Mouse (Mus musculus) induced T-regulatory cell, adult 2 months (primary cell): ENCODE data around the gene Rabgap1l.

Experiments used
- DNase-seq: peaks from one replicate; pipeline ENCODE4 v3.0.0-alpha.2; 2012; ENCODE audit warnings: low read depth

The Rabgap1l gene

DNA sequence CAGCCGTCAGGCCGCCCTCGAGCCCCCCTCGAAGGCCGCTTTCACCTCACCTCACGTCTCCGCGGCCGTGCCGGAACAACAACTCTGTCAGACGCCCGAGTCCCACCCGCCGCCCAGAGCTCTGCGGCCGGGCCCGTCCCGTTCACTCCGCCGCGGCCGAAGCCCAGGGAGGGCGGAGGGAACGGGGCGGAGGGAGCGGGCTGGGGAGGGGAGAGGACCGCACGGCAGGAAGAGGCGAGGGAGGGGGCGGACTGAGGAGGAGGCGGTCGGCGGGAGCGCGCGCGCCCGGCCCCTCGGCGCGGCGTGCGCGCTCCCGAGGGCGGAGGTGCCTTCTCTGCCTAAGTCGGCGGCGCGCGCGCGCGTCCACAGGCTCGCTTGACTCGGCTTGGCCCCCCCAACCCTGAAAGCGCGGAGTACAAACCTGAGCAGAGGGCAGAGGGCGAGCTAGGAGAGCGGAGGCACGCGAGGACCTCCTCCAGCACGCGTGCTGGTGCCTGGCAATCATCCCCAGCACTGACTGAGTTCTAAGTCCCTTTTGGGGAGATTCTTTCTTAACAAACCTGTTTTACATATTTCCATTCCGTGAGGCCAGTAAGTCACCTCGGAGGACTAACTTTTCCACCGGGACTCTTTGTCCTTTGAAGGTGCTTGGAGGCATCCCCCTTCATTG, at the start of gene Rabgap1l:
Rabgap1l (minus strand) TSS at position 526 of the 670 bp plus-strand sequence.
- peak; percentile 96 for DNase-seq

DNA sequence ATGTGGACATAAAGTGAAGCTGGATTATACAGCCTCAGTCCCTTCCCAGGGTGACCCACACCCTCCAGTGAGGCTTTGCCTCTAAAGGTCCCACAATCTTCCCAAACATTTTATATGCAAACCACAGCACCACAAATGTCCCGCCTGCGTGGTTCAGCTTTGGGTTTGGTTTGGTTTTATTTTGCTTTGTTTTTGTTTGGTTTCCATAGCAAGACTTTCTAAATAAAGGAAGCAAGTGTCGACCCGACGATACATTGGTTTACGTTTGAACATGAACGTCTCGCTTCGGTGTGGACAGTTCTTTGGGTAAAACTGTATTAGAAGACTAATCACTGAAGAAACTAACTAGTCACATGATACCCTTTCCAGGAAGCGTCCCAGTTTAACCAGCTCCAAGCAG, 49.6 kb upstream of the Rabgap1l start:
- DNase-seq, result peak; percentile 64

GRCm38 (mm10) chr1:160840618-160841017, 47.6 kb upstream of the Rabgap1l start:
- no peak for DNase-seq

DNA sequence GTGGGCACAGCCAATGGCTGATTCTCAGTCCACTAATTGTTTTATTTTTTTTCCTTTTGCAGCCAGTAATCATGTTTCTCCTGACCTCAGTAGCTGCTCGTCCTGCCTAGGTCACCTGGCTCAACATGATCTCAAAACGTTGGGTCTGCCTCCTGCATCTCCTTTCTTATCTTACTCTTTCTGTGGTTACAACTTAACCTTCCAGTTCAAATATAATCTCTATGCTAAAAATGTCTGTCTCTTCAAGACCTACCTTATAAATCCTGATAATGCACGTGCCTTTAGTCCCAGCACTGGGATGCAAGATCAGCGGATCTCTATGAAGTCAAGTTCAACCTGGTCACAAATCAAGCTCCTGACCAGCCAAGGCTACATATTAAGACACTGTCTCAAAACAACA, 46.1 kb upstream of the Rabgap1l start:
- no peak for DNase-seq

DNA sequence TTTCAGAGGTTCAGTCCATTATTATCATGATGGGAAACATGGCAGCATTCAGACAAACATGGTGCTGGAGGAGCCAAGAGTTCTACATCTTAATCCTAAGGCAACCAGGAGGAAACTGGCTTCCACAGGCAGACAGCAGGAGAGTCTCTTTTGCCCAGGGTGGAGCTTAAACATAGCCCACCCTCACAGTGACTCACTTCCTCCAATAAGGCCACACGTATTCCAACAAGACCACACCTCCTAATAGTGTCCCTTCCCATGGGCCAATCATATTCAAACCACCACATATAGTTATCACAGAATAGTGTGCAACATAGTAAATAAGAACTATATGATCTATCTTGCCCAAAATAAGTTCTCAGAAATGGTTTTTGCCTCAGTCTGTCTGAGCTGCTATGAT, 41.4 kb upstream of the Rabgap1l start:
- no peak for DNase-seq

- DNase-seq, result no peak
These were observed 39.4 kb upstream of the Rabgap1l start for GRCm38 (mm10) chr1:160832267-160833021.

DNA sequence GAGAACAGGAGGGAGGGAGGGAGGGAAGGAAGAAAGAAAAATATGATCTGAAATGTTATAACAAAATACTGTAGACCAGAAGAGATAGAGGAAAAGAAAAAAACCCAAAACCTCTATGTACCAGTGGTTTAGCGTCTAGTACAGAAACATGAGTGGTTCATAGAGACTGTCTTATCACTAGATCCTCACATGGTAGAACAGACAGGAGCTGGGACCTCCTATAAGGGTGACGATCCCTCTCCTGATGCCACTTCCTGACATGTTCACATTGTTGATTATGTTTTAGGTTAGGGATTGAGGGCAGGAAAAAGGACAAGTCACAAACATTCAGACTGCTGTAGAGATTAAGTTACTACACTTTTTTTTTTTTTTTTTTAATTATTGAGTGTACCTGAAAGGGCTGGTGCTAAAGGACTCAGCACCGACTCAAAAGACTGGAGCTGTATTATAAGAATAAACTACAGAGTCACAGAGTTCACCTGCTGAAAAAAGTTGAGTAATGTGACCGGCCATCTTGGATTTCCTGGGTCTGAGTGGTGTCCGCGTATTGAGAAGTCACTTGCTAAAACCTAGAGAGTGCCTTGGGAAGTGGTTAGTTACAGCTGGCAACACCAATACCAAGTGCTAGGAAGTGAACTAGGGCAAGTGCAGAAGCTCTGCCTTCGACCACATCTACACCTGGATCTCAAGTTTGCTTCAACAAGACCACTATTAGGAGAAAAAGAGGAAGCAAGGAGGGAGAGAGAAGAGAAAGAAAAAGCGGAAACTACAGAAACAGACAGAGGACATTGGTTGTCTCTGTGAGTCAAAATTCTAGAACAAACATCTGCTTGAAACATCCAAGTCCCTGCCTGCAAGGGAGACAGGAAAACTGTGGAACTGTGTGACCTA, 37.8 kb upstream of the Rabgap1l start:
- no peak for DNase-seq

GRCm38 (mm10) chr1:160825441-160825856, 32.4 kb upstream of the Rabgap1l start:
- no peak for DNase-seq

DNA sequence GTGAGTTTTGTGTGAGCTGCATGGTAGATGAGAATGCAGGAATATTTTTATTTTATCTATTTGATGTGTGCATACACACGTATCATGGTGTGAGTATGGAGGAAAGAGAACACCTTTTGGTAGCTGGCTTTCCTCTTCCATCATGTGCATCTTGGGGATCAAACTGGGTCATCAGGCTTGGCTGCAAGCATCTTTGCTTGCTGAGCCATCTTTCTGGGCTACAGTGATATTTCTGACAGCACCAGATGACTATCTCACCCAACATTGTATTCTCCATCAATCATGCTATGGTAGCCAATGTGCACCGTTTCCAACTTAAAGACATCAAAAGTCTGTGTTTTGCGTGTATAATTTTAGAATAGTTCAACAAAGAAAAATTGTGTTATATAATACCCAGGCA, 30.6 kb upstream of the Rabgap1l start:
- no peak for DNase-seq

- DNase-seq, result no peak
These were observed 21.2 kb upstream of the Rabgap1l start for GRCm38 (mm10) chr1:160814198-160814597.

DNA sequence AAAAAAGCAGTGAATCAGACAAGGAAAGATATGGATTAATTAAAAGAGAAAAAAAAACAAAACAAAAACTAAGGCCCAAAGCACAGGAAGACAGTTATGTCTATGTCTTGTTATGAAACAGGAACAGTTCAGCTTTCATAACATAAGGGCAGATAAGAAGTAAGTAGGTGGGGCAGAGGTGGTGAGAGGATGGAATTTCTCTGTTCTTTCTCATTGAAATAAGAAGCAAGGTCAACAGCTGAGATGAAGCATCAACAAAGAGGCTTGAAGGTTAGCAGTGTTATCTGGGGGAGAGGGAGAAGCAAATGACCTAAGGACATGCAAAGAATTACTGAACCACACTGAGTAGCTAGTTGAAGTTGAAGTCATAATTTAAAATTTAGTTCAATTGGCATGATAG, 19.4 kb upstream of the Rabgap1l start:
- peak; percentile 55 for DNase-seq

DNA sequence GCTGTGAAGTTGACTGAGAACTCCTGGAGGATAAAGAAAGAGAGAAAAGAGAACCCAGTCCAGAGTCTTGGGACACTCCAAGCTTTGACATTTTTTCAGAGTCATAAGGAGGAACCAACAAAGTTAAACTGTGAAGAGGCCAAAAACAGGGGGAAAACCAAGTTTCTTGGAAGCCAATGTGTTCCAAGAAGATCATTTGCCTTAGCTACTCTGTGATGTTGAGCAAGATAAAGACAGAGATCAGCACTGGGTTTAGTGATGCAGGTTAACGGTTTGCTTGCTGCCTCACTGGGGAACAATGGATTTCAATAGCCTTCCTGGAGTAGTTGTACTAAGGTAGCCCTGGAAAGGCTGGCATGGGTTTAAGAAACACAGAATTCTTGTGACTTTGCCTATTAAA, 18.9 kb upstream of the Rabgap1l start:
- no peak for DNase-seq

DNA sequence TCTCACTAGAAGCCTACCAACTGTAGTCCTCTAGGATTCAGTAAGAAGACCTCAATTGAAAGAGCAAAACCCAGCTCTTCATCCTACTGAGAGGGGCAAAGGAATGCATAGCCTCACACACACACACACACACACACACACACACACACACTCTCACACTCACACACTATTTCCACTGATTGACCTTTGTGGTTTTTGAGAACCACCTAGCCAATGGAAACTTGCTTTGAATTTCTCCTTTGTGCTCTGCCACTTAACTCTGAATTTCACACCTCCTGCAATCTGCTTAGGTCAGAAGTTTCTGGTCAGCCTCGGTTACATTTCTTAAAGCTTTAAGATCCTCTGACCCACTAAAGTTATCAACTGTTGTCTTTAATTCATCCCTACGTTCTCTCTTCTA, 12.3 kb upstream of the Rabgap1l start:
- DNase-seq, result peak; percentile 63

DNA sequence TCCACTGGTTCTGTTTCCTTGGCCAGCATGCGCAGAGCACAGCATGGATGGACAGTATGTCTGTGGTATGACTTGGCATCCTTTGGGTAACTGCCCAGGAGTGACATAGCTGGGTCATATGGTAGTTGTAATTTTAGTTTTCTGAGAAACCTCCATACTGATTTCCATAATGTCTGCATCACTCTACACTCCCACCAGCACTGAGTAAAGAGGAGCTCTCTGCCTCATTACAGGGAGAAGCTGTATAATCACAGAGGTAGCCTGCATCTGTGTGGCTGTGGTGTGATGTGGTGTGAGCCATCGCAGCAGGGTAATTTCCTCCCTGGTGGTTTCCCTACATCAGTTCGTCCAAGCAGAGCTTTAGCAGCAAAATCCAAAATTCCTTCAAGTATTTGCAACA, 7.0 kb upstream of the Rabgap1l start:
- DNase-seq, result peak; percentile 39

DNA sequence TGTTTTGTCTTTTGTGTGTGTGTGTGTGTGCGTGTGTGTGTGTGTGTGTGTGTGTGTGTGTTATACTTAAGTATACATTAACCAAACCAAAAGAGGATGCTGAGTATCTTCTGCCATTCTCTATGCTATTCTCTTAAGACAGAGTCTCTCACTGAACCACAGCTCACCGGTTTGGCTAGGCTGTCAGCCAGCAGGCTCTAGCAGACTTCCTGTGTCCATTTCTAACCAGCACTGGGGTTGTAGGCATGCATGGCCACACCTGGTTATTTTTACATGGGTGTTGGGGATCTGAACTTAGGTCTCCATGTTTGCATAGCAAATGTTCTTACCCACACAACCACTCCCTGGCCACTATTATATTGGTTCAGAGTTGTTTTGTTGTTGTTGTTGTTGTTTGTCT, 2.0 kb upstream of the Rabgap1l start:
- peak; percentile 53 for DNase-seq

GRCm38 (mm10) chr1:160793791-160794757, 1.1 kb upstream of the Rabgap1l start:
- peak; percentile 78 for DNase-seq

GRCm38 (mm10) chr1:160792156-160792685, 790 bp downstream of the Rabgap1l start:
- DNase-seq, result no peak

DNA sequence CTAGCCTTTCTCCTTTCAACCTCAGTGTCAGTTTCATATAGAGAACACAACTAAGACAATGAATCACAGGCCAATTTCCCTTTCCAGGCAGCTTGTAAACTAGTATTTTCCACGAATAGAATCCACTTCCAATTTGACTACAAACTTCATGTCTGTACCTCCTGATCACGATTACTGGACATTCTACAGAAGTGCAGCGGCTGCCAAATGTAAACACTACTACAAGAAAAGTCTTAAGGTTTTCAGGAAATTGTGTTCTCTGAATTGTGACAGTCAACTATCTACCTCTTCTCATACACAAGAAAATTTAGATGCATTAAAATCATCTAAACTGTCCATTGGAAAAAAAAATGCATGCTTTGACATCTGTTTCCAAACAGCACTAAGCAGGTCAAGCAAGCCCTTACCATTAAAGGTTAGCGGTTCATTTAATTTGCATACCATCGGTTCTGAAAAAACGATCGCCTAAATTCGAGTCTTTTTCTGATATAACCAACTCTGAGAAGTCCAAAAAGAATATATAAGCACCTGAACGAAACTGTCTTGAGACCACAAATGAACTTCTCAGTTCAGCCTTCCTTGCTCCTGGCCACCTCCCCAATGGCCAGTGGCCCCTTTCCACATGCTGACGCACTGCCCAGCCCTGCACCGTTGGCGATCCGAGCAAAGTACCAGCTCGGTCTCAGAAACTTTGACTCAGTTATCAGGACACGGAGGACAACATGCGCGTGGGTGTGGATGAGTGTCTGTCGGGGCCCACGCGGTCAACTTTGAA, 1.4 kb downstream of the Rabgap1l start:
- DNase-seq, result peak; percentile 73

DNA sequence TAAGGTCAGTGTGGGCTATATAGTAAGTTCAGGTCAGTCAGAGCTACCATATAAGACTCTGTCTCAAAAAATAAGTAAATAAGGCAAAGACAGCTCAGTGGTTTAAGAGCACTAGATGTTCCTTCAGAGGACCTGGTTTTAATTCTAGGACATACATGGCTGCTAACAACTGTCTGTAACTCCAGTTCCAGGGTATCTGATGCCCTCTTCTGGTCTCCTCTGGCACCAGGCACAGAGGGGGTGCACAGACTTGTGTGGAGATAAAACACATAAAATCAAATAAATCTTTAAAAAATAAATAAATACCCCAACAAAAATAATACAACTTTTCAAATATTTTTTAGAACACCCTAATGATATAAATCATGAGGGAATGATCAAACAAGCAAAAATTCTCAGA, 2.4 kb downstream of the Rabgap1l start:
- peak; percentile 49 for DNase-seq

GRCm38 (mm10) chr1:160789876-160790275, 3.1 kb downstream of the Rabgap1l start:
- peak; percentile 50 for DNase-seq
